Mouse (Mus musculus) lung, embryonic 16.5 days (tissue): Measurements from ENCODE around the gene Smarca4. TPM values are rescaled to one million over a fixed set of nuclear protein-coding genes. Genes with fewer than 3 reads are reported as not detected.

Source experiments
- ATAC-seq: fragments of 200-750 bp; cut with Nextera tagmentation; 2 replicates; pipeline ENCODE4 v1.8.0; 2017; ENCODE audit warnings: low read depth, mild to moderate bottlenecking, moderate library complexity
- H3K27ac ChIP-seq: fragments of 300-500 bp; sonication (generic); 2 replicates; pipeline ENCODE4 v1.5.1; 2014; ENCODE audit warnings: mild to moderate bottlenecking, control low read depth, low read length
- H3K27me3 ChIP-seq: fragments of 300-500 bp; sonication (generic); 2 replicates; pipeline ENCODE4 v1.6.1; 2014; ENCODE audit warnings: low read depth, low read length, mixed read lengths; ENCODE audit not compliant: control insufficient read depth, insufficient read depth
- H3K36me3 ChIP-seq: fragments of 300-500 bp; sonication (generic); 2 replicates; pipeline ENCODE4 v1.6.1; 2014; ENCODE audit warnings: low read length; ENCODE audit not compliant: control insufficient read depth, insufficient read depth
- H3K4me1 ChIP-seq: fragments of 300-500 bp; sonication (generic); replicated peaks from 2 replicates; pipeline ENCODE4 v1.6.1; 2014; ENCODE audit warnings: low read length, mixed read lengths; ENCODE audit not compliant: control insufficient read depth, insufficient read depth
- H3K4me2 ChIP-seq: fragments of 300-500 bp; sonication (generic); 2 replicates; pipeline ENCODE4 v1.6.1; 2014; ENCODE audit warnings: low read depth, low read length, control low read depth
- H3K4me3 ChIP-seq: fragments of 300-500 bp; sonication (generic); 2 replicates; pipeline ENCODE4 v1.5.1; 2014; ENCODE audit warnings: mild to moderate bottlenecking, low read length, control low read depth
- H3K9ac ChIP-seq: fragments of 300-500 bp; sonication (generic); 2 replicates; pipeline ENCODE4 v1.6.1; 2014; ENCODE audit warnings: low read length, control low read depth
- H3K9me3 ChIP-seq: fragments of 300-500 bp; sonication (generic); 2 replicates; pipeline ENCODE4 v1.6.1; 2016; ENCODE audit warnings: low read length; ENCODE audit not compliant: control insufficient read depth
- WGBS: fragments of 180-500 bp; shearing (Covaris S2); extraction: QIAGEN DNeasy Blood & Tissue Kit; methylation state at CpG from one replicate; pipeline ENCODE4 v1.1.7; 2014; 5-methylcytosine and 5-hydroxymethylcytosine counted together
- polyA plus RNA-seq: library from polyadenylated mRNA; unstranded; fragments of >200 nt; fragmentation: Nextera tagmentation; extraction: Ambion mirVana; gene quantifications from 2 replicates; pipeline ENCODE4 v1.2.1, GENCODE M21; 2015

Gene Smarca4
- polyA plus RNA-seq, 1 experiment from 2014 or later: 74.0 TPM

GRCm38 (mm10) chr9:21670354-21670753, 54.4 kb downstream of the Smarca4 start:
- no peak overlapping the region for H3K4me3 ChIP-seq
- WGBS: 88% methylated on average over 6 of the region's 6 CpGs
- peaks cover 68% of the 10 kb centered on the region for H3K36me3 ChIP-seq
- no peak for ATAC-seq
- H3K9ac ChIP-seq: no peak overlapping the region
- no peak overlapping the region for H3K4me2 ChIP-seq
- no peaks in the 10 kb centered on the region for H3K27me3 ChIP-seq
- H3K4me1 ChIP-seq: no peaks in the 10 kb centered on the region
- no peak overlapping the region for H3K27ac ChIP-seq
- H3K9me3 ChIP-seq: no peaks in the 10 kb centered on the region

DNA sequence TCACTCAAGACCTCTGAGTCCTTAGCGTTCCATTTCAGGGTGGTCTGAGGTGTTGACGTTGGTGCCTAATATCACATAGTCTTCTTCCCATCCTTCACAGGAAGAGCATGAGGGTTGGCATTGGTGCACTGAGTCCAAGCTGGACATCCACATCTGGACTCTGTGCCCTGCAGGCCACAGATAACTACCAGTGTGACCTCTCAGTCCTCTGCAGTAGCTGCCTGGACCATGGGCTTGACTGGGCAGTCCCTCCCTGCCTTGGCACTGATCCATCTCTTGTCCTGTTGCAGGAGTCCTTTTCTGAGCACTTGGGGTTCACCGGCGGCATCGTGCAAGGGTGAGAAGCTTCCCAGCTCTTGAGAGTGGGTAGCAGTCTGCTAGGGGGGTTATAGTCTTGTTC, 55.8 kb downstream of the Smarca4 start:
- ATAC-seq: no peak
- H3K27me3 ChIP-seq: no peaks in the 10 kb centered on the region
- H3K36me3 ChIP-seq: peaks cover 68% of the 10 kb centered on the region
- H3K4me2 ChIP-seq: no peak overlapping the region
- WGBS: 89% methylated on average over 5 of the region's 5 CpGs
- no peaks in the 10 kb centered on the region for H3K9me3 ChIP-seq
- no peak overlapping the region for H3K9ac ChIP-seq
- no peak overlapping the region for H3K4me3 ChIP-seq
- no peak overlapping the region for H3K27ac ChIP-seq
- no peaks in the 10 kb centered on the region for H3K4me1 ChIP-seq

DNA sequence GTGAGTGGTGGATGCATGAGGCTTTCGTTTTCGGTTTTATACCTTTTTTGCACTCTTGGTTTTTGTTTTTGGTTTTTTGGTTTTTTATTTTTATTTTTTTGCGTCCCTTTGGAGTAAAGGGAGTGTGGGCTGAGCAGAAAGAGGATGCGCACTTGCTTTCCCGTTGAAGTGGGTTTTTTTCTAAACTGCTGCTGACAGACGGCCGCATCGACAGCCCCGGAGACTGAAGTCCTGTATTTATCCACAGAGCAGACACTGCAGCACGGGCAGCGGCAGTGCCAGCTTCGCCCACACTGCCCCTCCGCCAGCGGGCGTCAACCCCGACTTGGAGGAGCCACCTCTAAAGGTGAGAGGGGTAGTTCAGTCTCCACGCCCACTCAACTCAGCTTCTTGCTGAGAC, 61.7 kb downstream of the Smarca4 start:
- Histone ChIP-seq H3K36me3 (peaks cover 64% of the 10 kb centered on the region), H3K4me2 (no peak overlapping the region), H3K4me1 (no peaks in the 10 kb centered on the region), H3K4me3 (no peak overlapping the region), H3K27me3 (no peaks in the 10 kb centered on the region), H3K27ac (no peak overlapping the region), H3K9ac (no peak overlapping the region), H3K9me3 (no peaks in the 10 kb centered on the region)
- 90% methylated on average over 17 of the region's 17 CpGs for WGBS
- ATAC-seq: no peak

- peaks cover 64% of the 10 kb centered on the region for H3K36me3 ChIP-seq
- H3K4me3 ChIP-seq: no peak overlapping the region
- no peak for ATAC-seq
Observed at GRCm38 (mm10) chr9:21680448-21680847, 64.5 kb downstream of the Smarca4 start.

DNA sequence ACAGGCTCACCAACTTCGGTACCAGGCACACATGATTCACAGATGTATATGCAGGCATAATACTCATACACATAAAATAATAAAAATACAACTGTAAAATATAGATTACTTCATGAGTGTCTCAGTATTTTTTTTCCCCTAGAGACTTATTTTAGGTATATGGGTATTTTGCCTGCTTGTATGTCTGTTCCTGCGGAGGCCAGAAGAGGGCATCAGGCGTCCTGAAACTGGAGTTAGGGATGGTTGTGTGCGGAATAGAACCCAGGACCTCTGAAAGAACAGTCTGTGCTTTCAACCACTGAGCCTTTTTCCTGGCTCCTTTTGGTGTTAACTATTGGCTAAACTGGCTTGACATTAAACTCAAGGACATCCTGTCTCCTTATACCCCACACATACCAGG, 66.9 kb downstream of the Smarca4 start:
- no peak overlapping the region for H3K4me3 ChIP-seq
- 80% methylated on average over 4 of the region's 4 CpGs for WGBS

More at GRCm38 (mm10) chr9:21680448-21680847, 64.5 kb downstream of the Smarca4 start:
- Histone ChIP-seq H3K27me3 (no peaks in the 10 kb centered on the region), H3K9me3 (no peaks in the 10 kb centered on the region), H3K9ac (no peak overlapping the region), H3K4me2 (no peak overlapping the region), H3K27ac (no peak overlapping the region), H3K4me1 (no peaks in the 10 kb centered on the region)
- 86% methylated on average over 4 of the region's 4 CpGs for WGBS

DNA sequence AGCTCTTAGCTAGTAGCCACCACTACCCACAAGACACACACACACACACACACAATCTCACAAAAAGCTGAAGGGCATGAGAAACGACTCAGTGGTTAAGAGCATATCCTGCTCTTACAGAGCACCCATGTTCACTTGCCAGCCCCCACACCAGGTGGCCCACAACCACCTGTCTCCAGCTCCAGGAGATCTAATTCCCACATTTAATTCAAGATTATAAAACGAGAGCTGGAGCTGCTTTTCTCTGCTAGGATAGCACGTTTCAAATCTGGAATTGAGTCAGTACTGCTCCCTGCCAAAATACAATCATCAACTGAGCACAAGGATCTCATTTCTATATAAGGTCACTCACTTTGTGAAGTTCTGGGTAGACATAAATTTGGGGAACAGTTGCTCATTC, 67.9 kb downstream of the Smarca4 start:
- H3K27ac ChIP-seq: no peak overlapping the region
- no peak overlapping the region for H3K9ac ChIP-seq
- H3K4me3 ChIP-seq: no peak overlapping the region
- ATAC-seq: no peak
- H3K4me2 ChIP-seq: no peak overlapping the region
- no peaks in the 10 kb centered on the region for H3K4me1 ChIP-seq
- H3K9me3 ChIP-seq: no peaks in the 10 kb centered on the region
- peaks cover 49% of the 10 kb centered on the region for H3K36me3 ChIP-seq
- H3K27me3 ChIP-seq: no peaks in the 10 kb centered on the region
- WGBS: 79% methylated on average over 3 of the region's 3 CpGs

More for the DNA sequence above, 66.9 kb downstream of the Smarca4 start:
- Histone ChIP-seq H3K9me3 (no peaks in the 10 kb centered on the region), H3K27ac (no peak overlapping the region), H3K9ac (no peak overlapping the region), H3K27me3 (no peaks in the 10 kb centered on the region), H3K4me1 (no peaks in the 10 kb centered on the region), H3K36me3 (peaks cover 58% of the 10 kb centered on the region), H3K4me2 (no peak overlapping the region)
- no peak for ATAC-seq

DNA sequence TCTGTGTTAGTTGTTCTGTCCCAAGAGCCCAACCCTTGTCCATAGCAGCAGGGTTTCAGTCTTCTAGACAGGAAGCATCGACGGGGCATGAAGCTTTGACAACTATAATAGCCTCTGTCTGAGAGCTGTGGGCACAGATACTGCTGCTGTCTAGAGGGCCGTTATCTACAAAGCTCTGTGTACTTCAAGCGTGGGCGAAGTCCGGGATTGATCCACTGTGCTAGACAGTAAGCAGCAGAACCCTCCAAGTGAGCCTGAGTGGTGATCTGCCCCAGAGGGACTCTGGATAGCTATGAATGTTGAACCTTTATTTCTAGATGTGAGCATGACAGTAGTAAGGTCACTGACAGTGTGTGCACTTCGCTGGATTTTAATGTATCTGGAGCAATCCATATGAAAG, 72.6 kb downstream of the Smarca4 start:
- no peak overlapping the region for H3K4me3 ChIP-seq
- H3K9ac ChIP-seq: no peak overlapping the region
- H3K27ac ChIP-seq: no peak overlapping the region
- H3K4me1 ChIP-seq: no peaks in the 10 kb centered on the region
- no peaks in the 10 kb centered on the region for H3K27me3 ChIP-seq
- no peak for ATAC-seq
- H3K36me3 ChIP-seq: peaks cover 36% of the 10 kb centered on the region
- WGBS: 83% methylated on average over 7 of the region's 7 CpGs
- H3K4me2 ChIP-seq: no peak overlapping the region
- H3K9me3 ChIP-seq: no peaks in the 10 kb centered on the region

DNA sequence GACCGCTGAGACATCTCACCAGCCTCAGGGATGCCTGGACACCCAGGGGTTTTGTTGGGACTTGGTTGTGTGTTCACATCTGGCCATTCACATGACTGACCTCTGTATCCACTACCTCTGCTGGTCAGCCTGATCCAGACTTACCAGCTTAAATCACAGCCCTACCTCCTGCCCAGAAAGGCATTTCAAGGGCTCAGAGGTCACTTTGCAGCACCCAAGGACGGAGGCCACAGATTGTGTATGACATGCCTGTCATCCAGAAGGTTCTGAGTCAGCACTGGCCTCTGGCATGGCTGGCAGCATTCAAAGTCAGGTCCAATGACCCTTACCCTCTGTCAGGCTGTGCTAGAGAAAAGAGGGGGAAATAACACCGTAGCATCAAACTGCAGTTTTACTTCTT, 74.1 kb downstream of the Smarca4 start:
- H3K9ac ChIP-seq: no peak overlapping the region
- no peak overlapping the region for H3K4me2 ChIP-seq
- ATAC-seq: no peak
- H3K4me3 ChIP-seq: no peak overlapping the region
- no peaks in the 10 kb centered on the region for H3K4me1 ChIP-seq
- peaks cover 30% of the 10 kb centered on the region for H3K36me3 ChIP-seq
- H3K27ac ChIP-seq: no peak overlapping the region
- no peaks in the 10 kb centered on the region for H3K27me3 ChIP-seq
- no peaks in the 10 kb centered on the region for H3K9me3 ChIP-seq
- 79% methylated on average over 3 of the region's 3 CpGs for WGBS

DNA sequence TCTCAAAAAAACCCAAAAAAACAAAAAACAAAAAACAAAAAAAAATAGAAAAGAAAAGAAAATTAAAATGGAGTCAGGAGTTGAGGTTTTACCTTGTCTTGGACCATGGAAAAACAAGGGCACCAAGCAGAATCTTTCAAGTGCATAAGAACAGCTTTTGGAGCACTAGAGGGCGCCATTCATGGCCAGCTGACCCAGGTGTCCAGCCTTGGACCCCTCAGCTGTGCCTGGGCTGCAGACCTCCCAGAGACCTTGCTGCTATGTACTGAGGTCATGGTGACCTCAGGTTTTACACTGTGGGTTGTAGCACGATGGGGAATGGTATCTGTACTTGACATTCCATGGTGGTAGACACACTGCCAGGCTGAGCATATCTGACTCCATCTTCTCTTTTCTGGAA, 75.9 kb downstream of the Smarca4 start:
- Histone ChIP-seq H3K4me1 (no peaks in the 10 kb centered on the region), H3K27me3 (no peaks in the 10 kb centered on the region), H3K4me3 (no peak overlapping the region), H3K27ac (no peak overlapping the region), H3K36me3 (peaks cover 28% of the 10 kb centered on the region), H3K9me3 (no peaks in the 10 kb centered on the region), H3K4me2 (no peak overlapping the region), H3K9ac (no peak overlapping the region)
- WGBS: 44% methylated on average over 2 of the region's 2 CpGs
- ATAC-seq: no peak

- Histone ChIP-seq H3K9ac (no peak overlapping the region), H3K36me3 (peaks cover 28% of the 10 kb centered on the region), H3K27me3 (no peaks in the 10 kb centered on the region), H3K9me3 (no peaks in the 10 kb centered on the region), H3K4me2 (no peak overlapping the region), H3K27ac (no peak overlapping the region), H3K4me3 (no peak overlapping the region), H3K4me1 (no peaks in the 10 kb centered on the region)
- no peak for ATAC-seq
- WGBS: 92% methylated on average over 4 of the region's 4 CpGs
Observed at GRCm38 (mm10) chr9:21692491-21692890, 76.5 kb downstream of the Smarca4 start.
